Mouse (Mus musculus) testis, postnatal 10 days (tissue): Measurements from ENCODE around the gene Catsper4.

ENCODE experiments used
- DNase-seq: peaks from one replicate; pipeline ENCODE4 v3.0.0; 2021; ENCODE audit warnings: low spot score

Gene Catsper4

DNA sequence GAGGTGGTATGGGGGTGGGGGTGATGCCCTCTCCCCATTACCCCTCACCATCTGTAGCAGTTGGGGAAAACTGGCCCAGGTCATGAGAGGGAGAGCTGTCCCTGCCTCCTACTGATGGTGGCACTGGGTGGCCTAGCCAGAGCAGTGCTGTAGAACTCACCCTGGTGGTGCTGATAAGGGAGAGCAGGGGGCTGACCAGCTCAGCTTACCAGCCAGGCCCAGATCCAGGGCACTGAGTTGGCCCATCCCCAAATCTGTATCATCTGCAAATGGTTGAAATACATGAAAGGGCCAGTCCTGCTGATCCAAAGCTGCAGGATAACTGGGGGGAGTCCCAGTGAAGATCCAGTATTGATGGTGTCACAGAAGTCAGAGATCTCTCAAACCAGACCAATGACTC is 45.4 kb downstream of the Catsper4 start:
- DNase-seq = no peak

DNA sequence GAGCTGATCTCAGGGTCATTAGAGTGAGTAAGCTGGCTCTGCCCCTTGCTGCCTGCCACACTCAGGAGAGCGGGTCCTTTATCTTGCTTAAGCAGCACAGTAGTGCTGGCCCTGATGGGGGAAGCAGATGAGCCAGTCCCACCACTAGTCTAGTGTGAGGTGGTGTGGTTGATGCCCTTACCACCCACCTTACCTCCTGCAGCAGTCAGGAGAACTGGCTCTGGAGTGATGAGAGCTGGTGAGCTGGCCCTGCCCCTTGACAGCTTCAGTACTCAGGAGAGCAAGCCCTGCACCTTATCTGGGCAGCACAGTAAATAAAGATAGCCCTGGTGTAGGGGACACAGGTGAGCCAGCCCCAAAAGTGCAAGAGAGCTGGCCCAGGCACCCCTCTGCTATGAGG is 46.1 kb downstream of the Catsper4 start:
- DNase-seq = no peak

DNA sequence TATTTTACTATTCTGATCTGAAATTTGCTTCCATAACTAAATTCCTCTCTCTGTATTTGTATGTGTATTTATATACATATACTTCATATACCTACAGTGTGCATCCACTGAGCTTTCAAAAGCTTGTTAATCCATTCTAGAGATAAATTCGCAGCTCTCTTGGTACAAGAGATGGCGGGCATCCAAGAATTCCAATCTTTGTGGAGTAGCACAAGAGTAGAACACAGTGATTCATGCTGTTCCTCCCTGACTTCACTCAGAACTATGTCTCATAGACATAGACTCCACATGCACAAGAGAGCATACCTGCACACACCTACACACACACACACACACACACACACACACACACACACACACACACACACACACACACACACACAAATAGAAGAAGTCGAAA is 54.8 kb downstream of the Catsper4 start:
- no peak for DNase-seq

DNA sequence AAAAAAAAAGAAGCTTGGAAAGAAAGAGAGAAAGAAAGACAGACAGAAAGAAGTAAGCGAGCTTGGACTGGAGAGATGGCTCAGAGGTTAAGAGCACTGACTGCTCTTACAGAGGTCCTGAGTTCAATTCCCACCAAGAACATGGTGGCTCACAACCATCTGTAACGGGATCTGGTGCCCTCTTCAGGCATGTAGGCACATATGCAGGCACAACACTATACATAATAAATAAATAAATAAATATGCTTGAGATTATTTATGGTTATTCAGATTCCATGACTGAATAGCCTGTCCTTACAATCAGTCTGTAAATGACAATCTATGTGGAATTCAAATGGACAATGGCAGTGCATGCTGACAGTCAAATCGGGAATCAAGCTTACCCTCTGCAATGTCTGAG is 60.3 kb downstream of the Catsper4 start:
- DNase-seq = no peak

DNA sequence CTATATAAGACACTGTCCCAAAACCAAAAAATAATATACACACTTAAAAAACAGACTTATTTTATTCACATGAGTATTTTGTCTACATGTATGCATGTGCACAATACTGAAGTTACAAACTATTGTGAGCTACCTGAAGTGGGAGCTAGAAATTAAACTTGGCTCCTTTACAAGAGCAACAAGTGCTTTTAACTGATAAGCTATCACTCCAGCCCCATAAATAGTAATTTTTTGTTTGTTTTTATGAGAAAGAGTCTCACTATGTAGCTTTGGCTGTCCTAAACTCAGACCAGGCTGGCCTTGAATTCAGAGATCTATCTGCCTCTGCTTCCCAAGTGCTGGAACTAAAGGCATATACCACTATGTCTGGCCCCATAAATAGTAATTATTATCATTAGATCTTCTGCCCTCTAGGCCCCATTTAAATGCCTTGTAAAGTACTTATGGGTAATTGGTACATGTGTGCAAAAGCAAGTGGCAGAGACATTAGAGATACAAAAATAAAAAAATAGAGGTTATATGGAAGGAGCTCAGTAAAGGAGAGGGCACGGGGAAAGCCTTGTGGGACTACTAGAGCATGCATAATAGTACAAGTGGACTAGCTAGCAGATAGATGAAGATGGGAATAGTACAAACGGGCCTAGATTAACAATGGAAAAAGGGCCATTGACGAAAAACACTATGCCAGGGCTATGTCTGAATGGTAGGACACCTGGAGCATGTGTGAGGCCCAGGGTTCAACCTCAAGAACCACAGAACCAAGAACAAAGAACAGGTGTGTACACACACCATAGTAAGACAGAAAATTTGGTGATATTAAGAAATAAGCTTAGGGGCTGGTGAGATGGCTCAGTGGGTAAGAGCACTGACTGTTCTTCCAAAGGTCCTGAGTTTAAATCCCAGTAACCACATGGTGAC is 61.4 kb downstream of the Catsper4 start:
- DNase-seq = no peak

DNA sequence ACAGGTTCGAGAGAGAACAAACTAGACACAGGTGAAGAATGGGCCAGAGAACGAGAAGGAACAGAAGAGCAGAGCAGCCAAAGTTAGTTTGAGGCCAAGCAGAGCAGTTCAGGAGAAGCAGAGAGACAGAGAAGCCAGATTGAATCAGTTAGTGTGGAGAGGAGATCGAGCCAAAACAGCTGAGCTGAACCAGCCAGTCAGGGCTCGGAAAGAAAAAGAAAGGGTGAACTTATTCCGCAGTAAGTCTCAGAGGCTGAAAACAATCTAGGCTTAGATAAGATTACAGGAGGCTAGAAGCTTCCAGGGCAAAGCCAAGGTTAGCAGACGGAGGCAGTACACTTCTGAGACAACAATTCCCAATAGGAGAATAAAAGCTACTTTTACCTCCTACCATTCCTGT is 62.2 kb downstream of the Catsper4 start:
- DNase-seq = no peak

DNA sequence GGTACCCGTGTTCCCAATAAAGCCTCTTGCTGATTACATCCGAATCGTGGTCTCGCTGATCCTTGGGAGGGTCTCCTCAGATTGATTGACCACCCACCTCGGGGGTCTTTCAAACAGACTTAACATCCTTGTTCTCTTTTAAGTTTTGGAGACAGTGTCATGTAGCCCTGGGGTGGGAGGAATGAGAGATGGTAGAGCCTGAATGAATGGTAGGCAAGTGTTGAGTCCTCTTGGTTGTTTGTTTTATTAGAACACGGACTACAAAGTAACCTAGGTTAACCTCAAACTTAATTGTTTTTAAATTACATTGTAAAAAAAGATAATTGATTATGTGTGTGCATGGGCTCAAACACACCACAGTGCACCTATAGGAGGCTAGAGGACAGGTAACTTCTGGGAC is 62.6 kb downstream of the Catsper4 start:
- no peak for DNase-seq
